Mouse (Mus musculus): Measurements from ENCODE around the gene Apoc1.
A peak's percentile ranks its signal among the peaks of the same experiment; 100 is the strongest.

The Apoc1 gene

DNA sequence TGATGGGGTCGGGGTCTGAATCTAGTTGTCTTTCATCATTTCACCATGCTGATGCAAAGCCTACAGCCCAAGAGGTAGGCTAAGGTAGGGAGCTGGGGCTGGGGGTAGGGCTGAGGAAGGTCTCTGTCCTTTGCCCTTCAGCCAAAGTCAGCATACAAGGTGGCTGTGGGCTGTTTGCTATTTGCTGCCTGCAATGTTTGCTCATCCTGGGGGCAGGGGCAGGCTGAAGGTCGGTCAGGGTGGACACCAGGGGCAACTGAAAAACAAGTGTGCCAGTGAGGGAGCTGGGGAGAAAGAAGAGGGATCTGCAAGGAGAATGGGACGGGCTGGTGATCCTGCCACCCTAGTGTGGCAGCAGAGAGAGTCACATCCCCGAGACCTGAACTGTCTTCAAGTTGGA, 7.1 kb downstream of the Apoc1 start:
- no peak for DNase-seq (ENCODE audit: low spot score)

DNA sequence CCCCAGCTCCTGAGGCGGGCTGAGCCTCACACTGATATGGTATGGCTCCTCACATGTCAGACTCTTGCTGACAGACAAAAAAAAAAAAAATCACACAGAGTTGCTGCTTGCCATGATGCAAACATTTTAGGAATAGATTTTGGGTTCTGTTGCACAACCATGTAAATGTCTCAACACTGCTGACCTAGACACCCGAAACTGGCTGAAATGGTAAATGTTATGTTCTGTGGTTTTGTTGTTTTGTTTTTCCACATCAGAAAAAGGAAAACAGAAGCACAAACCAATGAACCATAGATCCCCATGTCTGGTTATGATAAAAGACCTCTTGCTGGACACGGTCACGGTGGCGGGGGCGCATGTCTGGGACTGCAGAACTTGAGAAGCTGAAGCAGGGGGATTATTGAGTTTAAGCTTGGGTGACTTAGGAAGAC, 8.7 kb downstream of the Apoc1 start:
- peak; percentile 57 for DNase-seq (ENCODE audit: low spot score)

DNA sequence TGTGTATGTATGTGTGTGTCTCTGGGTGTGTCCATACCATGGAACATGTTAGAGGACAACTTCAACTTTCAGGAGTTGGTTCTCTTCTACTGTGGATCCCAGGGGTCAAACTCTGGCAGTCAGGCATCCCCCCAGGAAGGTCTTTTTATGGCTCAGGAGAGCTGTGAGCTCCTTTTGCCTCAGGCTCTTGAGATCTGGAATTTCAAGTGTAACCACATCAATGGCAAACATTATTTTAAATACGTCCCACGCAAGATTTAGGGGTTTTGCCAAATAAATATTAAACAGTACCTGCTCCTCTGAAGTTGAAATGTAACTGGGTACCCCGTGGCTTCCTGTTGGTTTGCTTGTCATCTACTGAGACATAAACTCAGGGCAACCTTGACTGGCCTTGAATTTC, 9.5 kb downstream of the Apoc1 start:
- DNase-seq (ENCODE audit: low spot score), result no peak

- DNase-seq (ENCODE audit: low spot score), result no peak
Observed at GRCm38 (mm10) chr7:19681202-19681694, 11.2 kb downstream of the Apoc1 start, which contains the start of the genes Gm44805 and Apoc4. TSS of gene Gm44805 (minus strand) at chr7:19681423. TSS of gene Apoc4 (minus strand) at chr7:19681479.

DNA sequence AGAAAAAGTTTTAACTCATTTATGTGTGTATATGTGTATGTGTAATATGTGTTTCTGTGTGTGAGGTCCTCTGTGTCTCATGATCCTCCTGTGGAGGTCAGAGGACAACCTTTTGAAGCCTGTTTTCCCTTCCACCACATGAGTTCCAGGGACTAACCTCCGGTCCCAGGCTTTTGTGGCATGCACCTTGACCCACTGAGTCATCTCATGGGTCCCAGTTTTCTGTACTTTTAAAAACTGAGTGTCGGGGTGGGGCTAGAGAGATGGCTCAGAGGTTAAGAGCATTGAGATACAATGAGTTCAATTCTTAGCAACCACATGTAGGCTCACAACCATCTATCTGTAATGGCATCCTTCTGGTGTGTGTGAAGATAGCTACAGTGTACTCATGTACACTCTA, 11.8 kb downstream of the Apoc1 start:
- DNase-seq (ENCODE audit: low spot score), result no peak

DNA sequence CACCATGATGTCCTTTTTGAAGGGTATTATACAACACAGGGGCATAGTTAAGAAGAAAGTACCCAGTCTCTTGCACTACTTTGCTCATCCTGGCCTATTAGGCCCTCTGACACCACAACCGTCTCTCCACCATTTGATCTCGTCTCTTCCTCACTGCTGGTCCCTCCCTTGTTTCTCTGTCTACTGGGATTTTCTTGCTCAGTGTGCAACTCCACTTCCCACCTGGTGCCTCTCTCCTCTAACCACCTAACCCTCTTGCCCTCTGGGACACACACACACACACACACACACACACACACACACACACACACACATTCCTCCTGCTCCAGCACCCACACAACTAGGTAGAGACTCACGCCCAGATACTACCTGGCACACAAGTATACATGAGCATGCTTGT, 13.6 kb downstream of the Apoc1 start:
- DNase-seq (ENCODE audit: low spot score), result no peak

DNA sequence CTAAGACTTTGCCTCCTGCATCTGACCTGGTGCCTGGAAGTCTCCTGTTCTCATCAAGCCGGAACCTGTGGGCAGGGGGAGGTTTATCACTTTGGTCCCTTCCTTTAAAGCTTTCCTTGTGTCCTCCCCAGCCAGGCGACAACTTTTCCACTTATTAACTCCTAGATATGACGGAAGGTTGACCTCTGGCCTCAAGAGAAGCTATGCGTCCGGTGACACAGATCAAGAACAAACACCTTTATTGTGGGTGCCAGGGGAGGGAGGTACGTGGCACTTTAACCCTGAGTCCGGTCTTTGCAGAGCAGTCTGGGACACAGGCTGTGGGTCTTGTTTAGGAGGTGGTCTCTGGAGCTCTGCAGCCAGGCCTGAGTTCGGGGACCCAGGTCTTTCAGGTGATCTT, 14.6 kb downstream of the Apoc1 start, which contains the start of gene Apoc2:
Gene Apoc2, minus strand, starts transcription at position 70 of the 400 bp plus-strand sequence.
- DNase-seq (ENCODE audit: low spot score), result no peak

DNA sequence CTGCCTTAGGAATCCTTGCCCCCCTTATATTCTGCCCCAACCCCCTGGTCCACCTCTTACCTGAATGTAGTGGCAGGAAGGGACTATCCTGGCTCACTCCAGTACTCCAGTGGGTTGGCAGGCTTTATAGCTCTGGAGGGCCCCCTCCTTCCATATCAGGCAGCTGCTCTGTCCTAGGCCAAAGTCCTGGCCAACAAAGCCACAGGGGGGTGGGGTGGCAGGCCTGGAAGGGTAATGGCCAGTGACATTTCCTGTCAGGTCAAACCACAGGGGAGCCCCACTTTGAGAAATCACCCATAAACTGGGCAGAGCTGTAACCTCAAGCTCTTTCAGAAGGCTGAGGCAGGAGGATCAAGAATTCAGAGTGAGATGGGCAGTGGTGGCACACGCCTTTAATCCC, 15.8 kb downstream of the Apoc1 start:
- no peak for DNase-seq (ENCODE audit: low spot score)

GRCm38 (mm10) chr7:19675824-19676223, 16.6 kb downstream of the Apoc1 start:
- DNase-seq (ENCODE audit: low spot score), result peak; percentile 43

- no peak for DNase-seq (ENCODE audit: low spot score)
Observed at GRCm38 (mm10) chr7:19673083-19673699, 19.3 kb downstream of the Apoc1 start.

- DNase-seq (ENCODE audit: low spot score), result no peak
Observed at GRCm38 (mm10) chr7:19671511-19671910, 20.9 kb downstream of the Apoc1 start.

GRCm38 (mm10) chr7:19668947-19669721, 23.3 kb downstream of the Apoc1 start:
- peak; percentile 97 for DNase-seq (ENCODE audit: low spot score)

- no peak for DNase-seq (ENCODE audit: low spot score)
Observed at GRCm38 (mm10) chr7:19667434-19667833, 25.0 kb downstream of the Apoc1 start.

- peak; percentile 14 for DNase-seq (ENCODE audit: low spot score)
Observed at GRCm38 (mm10) chr7:19666750-19667149, 25.7 kb downstream of the Apoc1 start.

DNA sequence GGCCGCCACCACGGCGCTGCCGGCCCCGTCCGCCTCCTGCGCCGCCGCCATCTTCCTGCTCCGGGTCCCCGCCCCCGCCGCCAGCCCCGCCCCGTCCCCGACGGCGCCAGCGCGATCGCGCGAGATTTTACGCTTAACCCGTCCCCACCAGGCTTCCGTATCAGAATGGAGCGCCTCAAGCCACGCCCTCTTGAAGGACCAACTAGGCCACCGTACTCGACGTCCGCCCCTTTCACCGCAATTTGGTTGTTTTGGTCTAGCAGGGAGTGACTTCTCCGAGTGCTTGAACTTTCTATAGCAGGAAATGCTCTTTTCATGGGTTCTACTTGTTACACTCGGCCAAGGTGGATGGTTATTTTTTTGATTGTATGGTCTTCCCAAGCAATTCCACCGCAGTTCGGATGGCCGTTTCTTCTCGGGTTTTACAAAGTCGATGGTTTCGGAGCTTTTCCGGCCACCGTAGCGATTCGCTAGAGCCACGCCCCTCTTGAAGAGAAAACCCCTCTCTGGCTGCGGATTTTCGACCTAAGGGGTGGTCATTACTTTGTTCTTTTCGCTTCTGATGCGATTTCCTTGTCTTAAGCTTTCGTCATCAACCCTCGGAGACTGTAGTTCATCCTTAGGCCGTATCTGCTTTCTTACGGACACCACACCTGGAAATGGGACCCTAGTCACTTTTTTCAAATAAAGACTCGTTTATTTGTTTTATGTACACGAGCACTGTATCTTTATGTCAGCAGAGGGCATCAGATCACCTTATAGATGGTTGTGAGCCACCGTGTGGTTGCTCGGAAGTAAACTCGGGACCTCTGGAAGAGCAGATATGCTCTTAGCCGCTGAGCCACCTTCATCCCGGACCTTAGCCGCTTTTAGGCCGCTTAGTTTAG, 27.3 kb downstream of the Apoc1 start, which contains the start of gene Clptm1:
Gene Clptm1, minus strand, starts transcription at position 79 of the 887 bp plus-strand sequence.
- DNase-seq (ENCODE audit: low spot score), result peak; percentile 96

GRCm38 (mm10) chr7:19664455-19664954, 28.0 kb downstream of the Apoc1 start:
- no peak for DNase-seq (ENCODE audit: low spot score)

DNA sequence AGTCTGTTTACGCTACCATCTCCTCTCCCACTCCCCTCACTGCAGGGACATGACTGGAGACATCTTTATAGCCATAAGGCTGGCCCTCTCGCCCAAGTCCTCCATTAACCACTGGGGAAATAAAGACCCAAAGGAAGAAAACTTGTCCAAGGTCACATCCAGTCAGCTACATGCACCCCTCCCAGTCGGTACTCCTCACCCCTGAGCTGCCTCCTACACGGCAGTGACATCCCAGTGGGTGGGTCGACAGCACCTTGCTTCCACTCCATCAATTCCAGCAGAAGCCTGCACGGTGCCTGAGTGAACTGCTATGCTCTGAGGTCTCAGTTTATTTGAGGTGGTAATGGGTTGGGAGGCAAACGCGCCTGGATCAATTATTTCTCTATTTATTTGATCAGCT, 28.5 kb downstream of the Apoc1 start:
- DNase-seq (ENCODE audit: low spot score), result no peak

DNA sequence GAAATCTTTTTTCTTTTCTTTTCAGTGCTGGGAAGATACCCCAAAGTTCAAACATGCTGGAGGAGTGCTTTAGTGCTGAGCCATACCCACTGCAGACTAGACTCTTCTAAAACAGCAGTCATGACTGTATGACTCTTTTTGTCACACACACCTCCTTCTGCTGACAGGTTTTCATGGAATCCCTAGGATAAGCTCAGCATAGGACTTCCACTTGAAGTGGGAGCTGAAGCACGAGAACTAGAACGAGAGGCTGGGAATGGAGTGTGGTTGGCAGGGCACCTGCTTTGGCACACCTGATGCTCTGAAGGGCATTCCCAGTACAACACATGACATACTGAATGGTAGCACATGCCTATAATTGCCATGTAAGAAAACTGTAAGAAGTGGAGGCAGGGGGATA, 39.8 kb downstream of the Apoc1 start:
- no peak for DNase-seq (ENCODE audit: low spot score)

- no peak for DNase-seq (ENCODE audit: low spot score)
Observed at GRCm38 (mm10) chr7:19651063-19651786, 41.2 kb downstream of the Apoc1 start.

DNA sequence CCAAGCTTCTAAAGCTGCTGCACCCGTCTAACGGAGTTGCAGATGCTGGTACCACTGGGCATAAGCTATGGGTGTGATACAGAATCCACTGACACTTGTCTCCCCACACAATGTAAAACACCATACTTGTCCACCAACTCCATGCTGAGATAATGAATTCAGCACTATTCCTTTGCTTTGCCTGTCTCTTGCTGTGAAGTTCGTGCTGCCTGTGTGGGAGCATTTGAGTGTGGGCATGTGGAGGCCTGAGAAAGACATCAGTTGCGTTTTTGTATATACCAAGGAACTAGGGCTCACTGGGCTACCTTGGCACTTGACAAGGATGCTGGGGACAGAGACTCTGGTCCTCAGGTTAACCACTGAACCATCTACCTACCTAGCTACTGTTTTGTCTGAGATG, 51.2 kb downstream of the Apoc1 start:
- DNase-seq (ENCODE audit: low spot score), result no peak
